Mouse (Mus musculus): Measurements from ENCODE around the gene Zfp423.

The Zfp423 gene

DNA sequence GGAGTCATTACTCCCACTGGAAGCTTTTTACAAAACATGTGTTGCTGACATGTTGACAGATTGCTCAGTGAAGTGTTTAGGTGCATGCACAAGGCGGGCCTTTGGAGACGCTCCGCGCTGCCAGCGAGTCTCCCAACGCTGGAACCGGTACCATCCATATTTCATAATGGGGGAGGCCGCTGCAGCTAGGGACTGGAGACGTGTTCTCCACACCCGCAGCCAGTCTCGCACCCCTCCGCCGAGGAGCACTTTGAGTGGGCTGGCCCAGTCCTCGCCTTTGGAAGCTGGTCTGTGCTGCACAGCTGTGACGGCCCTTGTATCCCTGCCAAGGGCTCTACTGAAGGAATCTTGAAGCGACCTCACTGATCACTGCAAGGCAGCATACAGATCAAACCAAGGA lies 122.5 kb downstream of the Zfp423 start:
- no peak for DNase-seq (ENCODE audit: low read depth, low spot score)

DNA sequence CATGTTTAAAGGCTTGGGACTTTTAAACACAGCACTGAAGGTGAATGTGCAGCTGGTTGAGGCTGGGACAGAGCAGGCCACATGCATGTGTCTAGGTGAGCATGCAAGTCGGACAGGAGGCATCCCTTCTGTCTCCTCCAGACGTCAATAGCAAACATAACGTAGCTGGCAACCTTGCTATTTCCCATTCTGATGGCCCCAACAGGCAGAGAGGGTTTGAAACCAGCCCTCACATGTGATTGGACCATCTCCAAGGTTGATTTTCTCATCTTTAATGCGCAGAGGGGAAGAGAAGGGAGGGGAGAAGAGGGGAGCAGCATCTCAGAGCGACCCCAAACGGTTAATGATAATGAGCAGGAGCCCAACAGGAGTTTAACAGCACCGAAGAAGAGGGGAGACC lies 123.5 kb downstream of the Zfp423 start:
- DNase-seq (ENCODE audit: low read depth, low spot score) = no peak

DNA sequence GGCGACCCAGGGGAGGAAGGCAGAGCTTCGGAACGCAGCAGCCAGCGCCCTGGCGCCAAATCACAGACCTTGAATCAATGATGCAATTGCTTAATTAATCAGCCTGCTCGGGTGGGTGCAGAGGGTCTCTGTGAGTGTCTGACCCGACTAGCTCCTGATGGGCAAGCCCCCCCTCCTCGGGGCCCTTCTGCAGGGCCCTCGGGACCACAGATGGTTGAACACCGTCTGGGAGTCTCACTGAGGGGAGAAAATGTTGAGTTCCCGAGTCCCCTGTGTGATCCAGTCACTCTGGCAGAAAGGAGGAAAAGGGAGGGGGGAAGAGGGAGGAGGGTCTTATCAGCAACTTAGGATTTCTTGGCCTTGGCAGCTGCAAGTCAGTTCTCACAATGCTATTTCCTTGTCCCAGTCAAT lies 124.0 kb downstream of the Zfp423 start:
- DNase-seq (ENCODE audit: low read depth, low spot score) = no peak

DNA sequence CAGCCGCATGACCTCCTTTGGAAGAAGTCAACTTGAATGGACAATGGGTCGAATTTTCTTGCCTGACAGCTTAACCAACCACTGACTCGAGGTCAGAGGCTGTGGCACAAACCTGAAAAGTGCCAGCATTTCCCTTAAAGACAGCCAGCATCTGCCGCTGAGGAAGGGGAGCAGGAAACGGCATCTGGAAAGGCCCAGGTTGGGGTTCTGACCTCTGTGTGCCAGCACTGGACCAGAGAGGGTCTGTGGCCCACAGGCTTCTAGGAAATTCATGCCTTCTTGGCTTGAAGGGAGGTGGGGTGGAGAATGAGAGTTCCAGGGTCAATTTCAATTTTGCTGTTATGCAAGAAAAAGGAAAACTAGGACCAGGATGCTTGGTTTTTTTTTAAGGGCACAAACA lies 124.7 kb downstream of the Zfp423 start:
- no peak for DNase-seq (ENCODE audit: low read depth, low spot score)

DNA sequence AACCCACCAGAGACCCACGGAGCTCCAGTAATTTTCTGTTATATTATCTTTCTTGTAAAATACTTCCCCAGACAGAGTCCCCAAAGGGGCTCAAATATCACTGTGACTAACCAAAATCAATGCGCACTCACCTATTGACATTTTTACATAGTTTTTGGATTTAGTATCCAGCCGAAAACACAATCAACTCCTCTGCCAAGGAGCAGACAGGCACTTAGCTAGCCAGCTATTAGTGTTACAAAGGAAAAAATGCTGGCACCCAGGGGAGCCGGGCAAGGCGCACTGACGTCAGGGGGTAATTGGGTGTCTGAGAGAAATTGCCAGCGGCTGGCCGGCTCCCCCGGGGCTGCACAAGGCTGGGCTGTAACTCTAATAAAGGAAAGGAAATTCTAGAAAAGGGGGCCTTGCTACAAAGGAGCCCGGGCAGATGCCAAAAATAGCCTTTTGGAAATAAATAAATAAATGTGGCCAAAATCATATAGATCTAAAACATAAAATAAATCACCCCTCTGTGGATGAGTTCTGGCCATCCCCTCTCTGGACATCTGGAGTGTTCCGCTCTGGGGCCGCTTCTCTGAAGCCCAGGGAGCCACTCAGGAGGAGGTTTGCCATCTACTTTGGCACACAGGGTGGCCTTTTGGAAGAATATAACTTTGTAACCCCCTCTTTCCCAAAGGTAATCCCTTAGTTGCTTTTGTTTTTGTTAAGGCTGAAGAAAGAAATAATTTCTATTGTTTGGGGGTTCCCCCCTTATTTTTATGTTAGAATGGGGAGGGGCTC lies 125.4 kb downstream of the Zfp423 start:
- DNase-seq (ENCODE audit: low read depth, low spot score) = no peak

DNA sequence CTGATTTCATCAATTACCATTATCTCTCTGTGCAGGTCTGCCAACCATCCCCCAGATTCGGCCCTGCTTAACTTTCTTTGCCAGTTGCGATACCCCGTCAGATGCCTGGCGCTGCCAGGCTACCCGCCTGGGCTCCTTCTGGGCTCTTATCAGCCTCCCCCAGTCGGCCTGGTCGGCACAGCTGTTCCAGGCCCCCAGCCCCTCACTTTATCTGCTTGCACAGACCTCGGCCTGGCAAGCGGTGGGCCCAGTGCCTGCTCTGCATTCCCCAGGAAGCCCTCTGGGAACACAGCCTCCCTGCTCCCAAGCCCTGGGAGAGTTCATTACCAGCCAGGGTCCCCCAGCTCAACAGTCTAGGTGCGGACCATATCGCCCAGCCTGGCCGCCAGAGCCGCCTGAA lies 126.1 kb downstream of the Zfp423 start:
- DNase-seq (ENCODE audit: low read depth, low spot score) = no peak

DNA sequence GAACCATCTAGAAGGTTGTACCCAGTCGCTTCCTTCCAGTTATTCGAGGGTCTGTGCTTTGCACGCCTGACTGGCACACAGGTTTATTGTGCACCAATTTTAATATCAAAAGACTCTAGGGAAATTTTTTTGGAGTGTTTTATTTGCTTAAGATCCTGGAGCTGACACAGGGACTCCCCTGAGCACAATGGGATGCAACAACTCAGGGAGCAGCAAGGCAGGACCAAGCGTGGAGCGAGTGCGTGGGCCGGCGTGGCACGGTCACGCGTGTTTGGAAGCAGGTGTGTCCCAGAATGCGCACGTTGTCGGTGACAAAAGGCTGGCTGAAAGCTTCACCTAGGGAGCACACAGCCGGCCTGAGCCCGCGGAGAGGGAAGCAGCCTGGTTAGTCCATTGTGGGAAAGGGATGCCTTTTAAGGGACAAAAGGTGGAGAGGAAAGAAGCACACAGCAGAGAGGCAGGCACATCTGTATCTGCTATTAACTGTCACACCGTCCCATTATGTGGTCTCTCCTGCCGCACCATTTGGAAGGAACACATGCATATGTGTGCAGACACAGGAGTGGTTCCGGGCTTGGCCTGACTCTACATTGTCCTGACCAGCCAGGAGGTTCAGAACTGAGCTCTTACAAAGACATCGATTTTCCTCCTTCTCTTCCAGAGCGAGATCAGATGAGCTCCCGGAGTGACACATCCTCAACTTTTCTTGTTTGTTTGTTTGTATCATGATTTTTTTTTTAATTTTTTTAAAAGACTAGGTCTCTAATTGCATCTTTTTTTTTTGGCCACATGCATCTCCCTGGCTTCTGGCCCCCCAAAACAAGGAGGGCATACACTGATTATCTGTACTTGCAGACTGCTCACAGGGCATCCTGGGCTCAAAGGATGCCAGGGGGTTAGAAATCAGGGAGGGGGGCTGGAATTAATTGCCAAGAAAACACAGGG lies 126.7 kb downstream of the Zfp423 start:
- DNase-seq (ENCODE audit: low read depth, low spot score) = no peak

DNA sequence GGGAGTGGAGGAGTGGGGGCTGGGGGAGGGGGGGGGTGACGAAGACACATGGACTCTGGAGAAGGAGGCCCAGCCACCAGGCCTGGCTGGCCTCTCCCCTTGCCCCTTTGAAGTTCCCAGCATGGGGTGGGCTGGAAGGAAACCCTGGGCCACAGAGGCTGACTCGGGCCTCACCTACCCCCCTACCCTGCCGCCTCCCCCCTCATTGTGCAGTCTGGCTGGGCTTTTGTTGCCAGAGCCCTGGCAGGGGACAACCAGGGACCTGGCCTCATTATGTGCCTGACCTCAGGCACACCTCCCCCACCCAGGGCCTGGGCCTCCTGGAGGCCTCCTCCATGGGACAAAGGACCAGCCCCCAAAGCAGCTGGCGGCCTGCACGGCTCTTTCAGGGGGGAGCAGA lies 127.8 kb downstream of the Zfp423 start:
- no peak for DNase-seq (ENCODE audit: low read depth, low spot score)

DNA sequence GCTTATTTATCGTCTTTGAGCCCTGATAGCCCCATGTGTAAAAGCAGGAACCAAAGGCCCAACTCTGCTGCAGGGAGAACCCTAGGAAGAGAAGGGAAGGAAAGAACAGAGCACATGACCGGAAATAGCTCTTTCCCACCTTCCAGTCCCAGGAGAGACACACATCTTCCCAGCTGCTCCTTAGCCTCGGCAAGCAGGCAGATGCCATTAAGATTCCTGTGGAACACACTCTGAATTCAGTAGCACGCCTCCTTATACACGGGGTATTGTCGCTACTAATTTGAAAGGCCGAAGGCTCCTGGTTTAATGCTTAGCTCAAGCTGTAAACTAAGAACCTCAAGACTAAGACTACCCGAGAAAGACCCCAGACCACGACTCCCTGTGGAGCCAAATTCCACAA lies 128.3 kb downstream of the Zfp423 start:
- no peak for DNase-seq (ENCODE audit: low read depth, low spot score)

DNA sequence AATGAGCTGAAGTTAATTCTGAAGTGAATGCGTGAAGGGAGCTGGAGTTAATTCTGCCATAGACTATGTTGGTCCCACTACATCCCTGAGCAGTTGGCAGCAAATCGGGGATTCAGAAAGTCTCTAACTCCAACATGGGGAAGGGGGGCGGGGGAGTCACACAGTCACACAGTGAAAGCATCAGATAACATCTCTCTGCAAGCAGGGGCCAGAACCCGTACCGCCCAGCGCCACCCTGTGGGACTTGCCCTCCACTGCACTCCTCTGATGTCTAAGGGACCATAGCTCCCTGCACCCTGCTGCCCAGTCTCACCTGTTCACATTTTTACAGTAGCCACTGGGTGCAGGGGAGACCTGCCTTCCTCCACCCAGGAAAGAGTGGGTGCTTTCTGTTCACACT lies 129.2 kb downstream of the Zfp423 start:
- no peak for DNase-seq (ENCODE audit: low read depth, low spot score)

DNA sequence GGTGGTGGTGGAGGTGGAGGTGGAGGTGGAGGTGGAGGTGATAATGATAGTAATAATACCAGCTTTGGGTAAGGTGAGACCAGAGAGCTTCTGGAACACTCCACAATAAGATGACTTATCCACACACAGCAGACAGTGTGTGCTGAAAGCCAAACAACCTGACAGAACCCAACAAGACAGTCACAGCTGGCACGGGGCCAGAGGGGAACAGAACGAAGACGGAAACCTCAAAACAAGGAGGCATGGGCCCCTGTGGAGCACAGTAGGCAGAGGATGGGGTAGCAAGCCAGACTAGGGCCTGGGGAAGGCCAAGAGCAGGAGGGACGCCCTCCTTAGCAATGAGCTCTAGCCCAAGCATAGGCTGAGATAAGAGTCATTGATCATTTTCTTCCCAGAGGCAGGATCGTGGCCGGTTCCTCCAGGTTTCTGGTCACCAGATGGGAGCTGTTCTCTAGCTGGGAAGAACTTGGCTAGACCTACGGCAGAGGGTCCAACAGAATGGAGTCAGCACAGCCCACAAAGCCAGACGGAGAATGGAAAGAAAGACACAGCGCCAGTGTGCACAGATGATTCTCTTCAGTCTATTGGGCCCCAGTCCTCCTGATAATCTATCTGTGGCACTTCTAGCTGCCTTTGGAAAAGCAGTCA lies 133.3 kb downstream of the Zfp423 start:
- DNase-seq (ENCODE audit: low read depth, low spot score) = no peak

DNA sequence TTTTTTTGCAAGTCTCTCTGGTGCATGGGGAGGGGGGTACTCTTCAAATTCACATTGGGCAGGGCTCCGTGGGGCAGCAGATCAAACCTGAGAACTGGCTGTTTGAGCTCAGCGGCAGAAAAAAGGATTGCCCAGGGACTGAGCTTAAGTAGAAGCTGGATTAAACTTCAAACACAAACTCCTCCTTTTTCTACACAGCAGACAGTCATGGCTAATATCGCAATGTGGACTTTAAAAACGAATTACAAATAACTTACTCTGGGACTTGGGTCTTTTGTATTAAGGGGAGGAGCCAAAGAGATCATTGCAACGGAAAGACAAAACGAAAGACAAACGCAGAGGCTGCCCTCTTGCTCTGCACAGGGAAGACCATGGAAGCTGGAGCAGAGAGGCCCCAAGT lies 136.2 kb downstream of the Zfp423 start:
- DNase-seq (ENCODE audit: low read depth, low spot score) = no peak

DNA sequence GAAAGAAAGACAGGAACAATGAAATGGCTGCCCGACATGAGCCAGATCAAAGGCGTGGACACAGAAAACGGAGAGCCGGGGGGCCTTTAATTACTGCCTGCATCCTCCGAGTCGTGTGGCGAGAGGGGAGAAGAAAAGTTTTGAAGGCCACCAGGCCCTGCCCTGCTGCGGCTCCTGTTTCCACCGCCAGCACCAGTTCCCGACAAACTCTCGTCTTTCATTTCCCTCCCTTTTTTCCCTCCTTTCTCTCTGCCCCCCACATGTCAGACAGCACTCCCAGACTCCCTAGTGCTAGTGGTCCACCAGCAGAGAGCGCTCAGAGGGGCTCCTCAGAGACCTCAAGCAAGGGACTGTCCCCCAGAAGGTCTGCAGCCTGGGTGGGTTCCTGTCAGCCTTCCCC lies 136.7 kb downstream of the Zfp423 start:
- DNase-seq (ENCODE audit: low read depth, low spot score) = no peak

DNA sequence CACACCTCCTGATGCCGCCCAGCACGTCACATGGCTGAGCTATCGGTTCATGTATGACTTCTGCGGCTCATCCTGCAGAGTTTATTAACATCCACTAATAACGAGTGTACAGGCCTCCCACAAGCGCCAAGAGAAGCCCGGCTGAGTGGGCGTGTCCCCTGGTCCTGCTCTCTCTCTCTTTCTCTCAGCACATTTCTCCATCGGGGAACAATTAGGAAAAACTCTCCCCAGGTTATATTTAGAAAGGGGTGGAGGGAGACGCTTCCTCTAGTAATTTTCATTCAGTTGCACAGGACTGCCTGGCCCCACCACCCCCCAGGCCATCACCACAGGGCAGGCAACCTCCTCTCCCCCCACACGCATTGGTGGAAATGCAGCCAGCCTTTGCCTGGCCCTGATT lies 137.2 kb downstream of the Zfp423 start:
- DNase-seq (ENCODE audit: low read depth, low spot score) = no peak

DNA sequence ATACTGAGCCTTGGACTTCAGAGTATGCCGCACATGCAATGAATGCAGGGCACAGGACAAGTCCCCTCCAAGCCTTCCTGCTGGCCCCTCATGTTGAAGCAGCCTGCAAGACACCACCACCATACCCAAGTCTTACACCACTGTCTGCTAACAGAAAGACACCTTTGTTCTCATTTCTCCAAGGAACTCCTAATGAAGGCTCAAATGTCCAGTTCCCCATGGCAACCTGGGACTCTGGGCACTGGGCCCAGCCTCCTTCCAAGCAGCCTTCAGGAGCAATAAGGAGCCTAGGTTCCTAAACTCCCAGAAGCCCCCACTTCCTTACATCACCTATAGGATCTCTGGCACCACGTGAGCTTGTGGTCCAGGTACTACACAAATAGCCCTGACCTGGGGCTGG lies 137.7 kb downstream of the Zfp423 start:
- DNase-seq (ENCODE audit: low read depth, low spot score) = no peak

DNA sequence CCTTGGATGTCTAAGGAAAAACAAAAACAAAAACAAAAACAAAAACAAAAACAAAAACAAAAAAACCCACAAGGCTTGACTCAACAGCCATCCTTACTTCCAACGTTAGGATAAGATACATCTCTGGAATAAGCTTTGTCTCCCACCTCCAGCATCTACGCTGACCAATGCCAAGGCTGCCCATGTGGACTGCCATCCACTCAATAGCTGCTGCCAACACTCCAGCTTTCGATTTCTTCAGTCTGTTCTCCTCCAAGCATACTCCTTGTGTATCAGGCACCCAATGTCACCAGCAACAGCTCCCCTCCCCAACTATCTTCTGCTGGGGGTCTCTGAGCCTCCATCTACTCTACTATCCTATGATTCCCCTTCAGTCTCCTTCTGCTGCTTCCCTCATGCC lies 140.1 kb downstream of the Zfp423 start:
- DNase-seq (ENCODE audit: low read depth, low spot score) = no peak

DNA sequence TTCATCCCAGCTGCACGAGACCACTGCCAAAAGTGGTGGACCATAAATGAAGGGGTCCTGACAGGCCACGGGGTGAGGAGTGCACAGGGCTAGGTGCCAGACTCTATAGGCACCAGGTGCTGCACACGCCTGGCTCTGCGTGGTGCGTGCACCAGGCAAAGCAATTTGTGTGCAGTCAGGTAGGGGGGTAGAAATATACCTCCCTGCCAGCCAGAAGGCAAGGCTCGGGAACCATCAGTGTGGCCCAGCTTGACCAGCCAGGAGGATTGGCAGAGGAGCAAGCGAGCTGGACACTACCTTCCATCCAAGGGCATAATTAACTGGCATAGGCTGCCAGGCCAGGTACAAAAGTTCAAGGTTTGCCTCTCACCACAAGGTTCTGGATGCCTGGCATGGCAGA lies 140.9 kb downstream of the Zfp423 start:
- DNase-seq (ENCODE audit: low read depth, low spot score) = no peak

DNA sequence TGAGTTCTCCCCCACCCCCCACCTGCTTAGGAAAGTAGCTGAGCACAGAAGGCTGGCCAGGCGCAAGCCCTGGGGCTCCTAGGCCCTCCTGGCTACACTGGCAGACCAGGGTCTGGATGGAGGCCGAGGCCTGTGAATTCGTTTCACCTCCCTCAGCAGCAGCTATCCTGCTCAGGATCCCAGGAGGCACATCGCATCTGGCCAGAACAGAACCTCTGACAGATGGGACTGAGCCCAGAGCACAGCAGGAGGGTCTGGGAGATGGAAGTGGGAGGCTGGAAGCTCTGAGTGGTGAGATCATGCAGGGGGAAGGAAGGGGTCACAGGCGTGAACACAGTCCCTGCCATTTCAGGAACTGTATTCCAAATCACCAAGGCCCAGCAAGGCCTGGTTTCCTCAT lies 143.3 kb downstream of the Zfp423 start:
- no peak for DNase-seq (ENCODE audit: low read depth, low spot score)

DNA sequence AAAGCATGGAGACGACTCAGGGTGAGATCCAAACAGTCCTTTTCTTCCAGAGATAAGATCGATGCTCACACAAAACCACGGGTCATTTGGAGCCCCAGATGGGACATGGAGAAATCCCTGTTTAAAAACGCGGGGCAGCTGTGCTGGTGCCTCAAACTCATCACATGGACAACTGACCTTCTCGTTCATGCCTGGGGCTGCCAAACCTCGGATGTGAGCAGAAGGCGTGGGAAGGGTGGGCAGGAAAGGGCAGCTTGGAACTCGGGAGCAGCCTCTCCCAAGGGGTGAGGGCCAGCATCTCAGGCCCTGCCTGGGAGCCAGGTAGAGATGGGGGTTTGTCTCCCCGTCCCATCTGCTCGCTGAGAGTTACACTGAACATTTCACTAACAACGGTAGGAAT lies 146.7 kb downstream of the Zfp423 start:
- DNase-seq (ENCODE audit: low read depth, low spot score) = no peak

DNA sequence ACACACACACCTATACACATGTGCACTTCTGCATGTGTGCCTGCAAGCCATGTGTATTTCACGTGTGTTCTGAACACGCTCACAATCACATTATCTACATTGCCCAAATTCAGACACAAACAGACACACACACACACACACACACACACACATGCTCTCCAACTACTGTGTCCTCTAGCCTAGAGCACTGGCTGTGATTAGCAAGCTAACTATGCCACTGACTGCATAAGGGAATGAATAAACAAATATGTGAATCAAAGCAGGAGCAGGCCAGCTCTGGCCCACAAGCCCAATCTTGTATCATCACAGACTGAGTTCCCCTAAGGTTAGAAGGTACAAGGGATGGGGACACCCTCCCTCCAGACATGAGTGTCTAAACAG lies 147.3 kb downstream of the Zfp423 start:
- no peak for DNase-seq (ENCODE audit: low read depth, low spot score)

DNA sequence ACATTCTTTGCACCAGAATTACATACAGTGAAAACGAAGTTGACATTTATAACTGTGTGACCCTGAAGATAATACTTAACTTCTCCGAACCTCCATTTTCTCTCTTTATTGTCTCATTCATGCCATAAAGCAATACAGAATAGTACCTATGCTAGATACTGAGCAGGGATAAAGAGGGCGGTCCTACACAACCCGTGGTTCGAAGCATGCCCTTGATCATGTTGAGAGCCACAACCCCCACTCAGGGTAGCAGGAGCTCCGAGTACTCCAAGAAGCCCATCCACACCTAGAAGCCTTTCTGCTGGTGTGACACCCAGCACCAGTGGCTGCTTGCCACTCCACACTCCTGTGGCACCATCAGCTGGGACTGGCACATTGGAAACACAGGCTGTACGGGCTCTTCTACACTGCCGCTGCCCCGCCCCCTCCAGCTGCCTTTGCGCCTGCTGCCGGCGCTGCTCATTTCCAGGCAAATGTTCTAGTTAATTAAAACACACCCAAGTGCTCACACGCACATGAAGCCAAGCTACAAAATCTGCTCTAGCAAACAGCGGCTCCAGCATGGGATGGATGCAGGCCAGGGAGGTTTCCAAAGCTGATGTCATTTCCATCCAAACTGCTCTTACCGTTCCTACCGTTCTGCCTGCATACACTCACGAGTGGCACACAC lies 147.9 kb downstream of the Zfp423 start:
- no peak for DNase-seq (ENCODE audit: low read depth, low spot score)

DNA sequence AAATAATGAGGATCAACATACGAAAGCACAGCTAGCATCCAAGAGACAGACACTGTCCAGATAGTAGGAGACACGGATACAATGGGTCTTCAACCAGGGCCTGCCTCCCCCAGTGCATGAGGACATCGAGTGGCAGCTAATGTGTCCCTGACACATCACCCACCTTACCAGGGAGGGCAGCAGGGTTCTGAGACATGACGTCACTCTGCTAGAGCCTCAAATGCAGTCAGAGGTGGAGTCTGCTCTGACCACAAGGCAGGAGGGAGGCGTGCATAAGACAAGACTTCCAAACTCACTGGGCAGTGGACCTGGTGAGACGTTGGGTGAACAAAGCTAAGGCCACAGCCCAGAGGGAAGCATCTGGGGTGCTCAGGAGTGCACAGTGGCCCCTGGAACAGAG lies 148.6 kb downstream of the Zfp423 start:
- DNase-seq (ENCODE audit: low read depth, low spot score) = no peak
